Mouse (Mus musculus): Measurements from ENCODE around the gene Fam129c. TPM values are rescaled to one million over a fixed set of nuclear protein-coding genes. Genes with fewer than 3 reads are reported as not detected.

Fam129c gene
- polyA plus RNA-seq, 1 experiment: 8.7 TPM

DNA sequence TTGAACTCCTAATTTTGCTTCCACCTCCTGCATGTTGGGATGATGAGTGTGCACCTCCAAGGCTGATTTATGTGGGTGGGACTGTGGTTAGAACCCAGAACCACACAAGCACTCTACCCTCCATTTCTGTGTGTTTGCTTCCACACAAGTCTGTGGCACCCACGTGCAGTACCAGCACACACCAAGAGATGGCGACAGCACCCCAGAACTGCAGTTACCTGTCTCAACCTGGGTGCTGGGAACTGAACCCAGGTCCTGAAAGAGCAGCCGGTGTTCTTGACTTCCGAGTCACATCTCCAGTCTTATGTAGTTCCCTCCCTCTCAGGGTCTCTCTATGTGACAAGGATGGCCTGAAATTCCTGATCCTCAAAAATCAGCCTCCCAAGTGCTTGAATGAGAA is 33.5 kb upstream of the Fam129c start:
- no peak for DNase-seq (ENCODE audit: low read depth)
- TF ChIP-seq CTCF (IDR thresholded peaks at IDR 0.05; ENCODE audit: borderline replicate concordance, extremely low read depth, insufficient read depth, insufficient read length) (peak; percentile 22; the same call in 1 of the 2 replicates), POLR2A (IDR thresholded peaks at IDR 0.05; ENCODE audit: borderline replicate concordance, extremely low read depth, insufficient read depth, insufficient read length, poor library complexity, severe bottlenecking) (no peak)

GRCm38 (mm10) chr8:71566501-71566900 is 30.9 kb upstream of the Fam129c start, which contains the start of gene Nxnl1:
Gene Nxnl1, minus strand, starts transcription at chr8:71566601.
- DNase-seq (ENCODE audit: low read depth): no peak
- no peak for TF ChIP-seq POLR2A (IDR thresholded peaks at IDR 0.05; ENCODE audit: borderline replicate concordance, extremely low read depth, insufficient read depth, insufficient read length, poor library complexity, severe bottlenecking)
- TF ChIP-seq CTCF (IDR thresholded peaks at IDR 0.05; ENCODE audit: borderline replicate concordance, extremely low read depth, insufficient read depth, insufficient read length): no peak

DNA sequence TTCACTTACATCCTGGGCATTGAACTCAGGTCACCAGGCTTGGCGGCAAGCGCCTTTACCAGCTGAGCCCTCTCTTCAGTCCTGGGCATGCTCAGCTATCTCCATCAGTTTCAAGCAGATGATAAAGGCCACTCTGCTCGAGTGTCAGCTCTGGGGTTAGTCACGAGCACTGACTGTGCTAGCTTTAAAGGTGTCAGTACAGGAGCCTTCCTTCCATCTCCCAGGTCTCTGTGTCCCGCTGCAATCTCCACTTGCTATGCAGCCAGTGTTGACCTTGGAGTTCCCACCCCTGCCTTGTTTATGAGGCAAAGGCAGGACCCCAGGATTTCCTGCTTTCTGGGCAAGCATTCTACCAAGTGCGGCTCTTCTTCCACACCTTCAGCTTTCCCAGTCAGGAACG is 29.9 kb upstream of the Fam129c start:
- no peak for TF ChIP-seq POLR2A (IDR thresholded peaks at IDR 0.05; ENCODE audit: borderline replicate concordance, extremely low read depth, insufficient read depth, insufficient read length, poor library complexity, severe bottlenecking)
- no peak for TF ChIP-seq CTCF (IDR thresholded peaks at IDR 0.05; ENCODE audit: borderline replicate concordance, extremely low read depth, insufficient read depth, insufficient read length)
- DNase-seq (ENCODE audit: low read depth): no peak

DNA sequence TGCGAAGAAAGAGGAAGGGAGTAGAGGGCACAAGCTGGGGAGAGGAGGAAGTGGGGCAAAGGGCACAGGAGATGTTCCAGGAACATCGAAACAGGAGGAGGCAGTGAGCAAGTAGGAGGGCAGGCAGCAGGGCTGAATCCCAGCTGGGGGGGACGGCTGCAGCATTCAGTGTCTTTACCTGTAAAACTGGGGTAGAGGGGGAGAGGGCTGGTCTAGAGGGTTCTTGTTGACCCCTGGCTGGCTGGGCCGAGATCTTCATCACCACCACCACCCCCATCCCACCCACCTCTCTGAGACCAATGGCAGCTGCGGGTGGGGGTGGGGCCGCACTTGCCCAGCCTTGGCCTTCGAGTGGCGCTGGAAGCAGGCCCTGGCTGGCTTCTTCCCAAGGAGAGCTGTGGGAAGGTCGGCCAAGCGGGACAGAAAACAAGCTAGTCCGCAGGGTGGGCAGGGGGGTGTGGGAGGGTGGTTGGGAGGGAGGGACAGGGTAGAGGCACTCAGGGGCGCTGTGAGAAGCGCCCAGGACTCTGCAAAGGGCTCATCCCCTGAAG is 29.0 kb upstream of the Fam129c start, which contains the start of gene Slc27a1:
Slc27a1 (plus strand) TSS at position 496 of the 551 bp plus-strand sequence.
- peak; percentile 88 for DNase-seq (ENCODE audit: low read depth)
- TF ChIP-seq CTCF (IDR thresholded peaks at IDR 0.05; ENCODE audit: borderline replicate concordance, extremely low read depth, insufficient read depth, insufficient read length) (no peak), POLR2A (IDR thresholded peaks at IDR 0.05; ENCODE audit: borderline replicate concordance, extremely low read depth, insufficient read depth, insufficient read length, poor library complexity, severe bottlenecking) (no peak)

DNA sequence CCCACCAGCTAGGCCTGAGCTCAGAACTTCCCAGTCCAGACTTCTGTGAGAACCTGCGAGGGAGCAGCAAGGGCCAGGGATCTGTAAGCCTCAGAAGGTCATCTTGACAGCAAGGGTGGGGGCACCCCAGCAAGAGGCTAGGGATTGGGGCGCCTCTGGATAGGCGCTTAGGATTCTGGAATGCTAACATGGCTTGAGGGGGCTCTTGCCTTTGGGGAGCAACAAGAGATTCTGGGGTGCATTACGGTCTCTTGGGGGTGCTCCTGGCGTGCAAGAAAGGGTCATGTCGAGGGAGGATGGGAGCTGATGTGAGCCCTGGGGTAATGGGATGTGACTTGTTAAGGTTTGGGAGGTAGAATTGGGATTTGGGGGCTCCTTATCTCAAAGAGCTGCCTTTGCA is 28.5 kb upstream of the Fam129c start:
- no peak for TF ChIP-seq POLR2A (IDR thresholded peaks at IDR 0.05; ENCODE audit: borderline replicate concordance, extremely low read depth, insufficient read depth, insufficient read length, poor library complexity, severe bottlenecking)
- no peak for TF ChIP-seq CTCF (IDR thresholded peaks at IDR 0.05; ENCODE audit: borderline replicate concordance, extremely low read depth, insufficient read depth, insufficient read length)
- no peak for DNase-seq (ENCODE audit: low read depth)

- peak; percentile 97 for DNase-seq (ENCODE audit: low read depth)
- TF ChIP-seq CTCF (IDR thresholded peaks at IDR 0.05; ENCODE audit: borderline replicate concordance, extremely low read depth, insufficient read depth, insufficient read length): no peak
- TF ChIP-seq POLR2A (IDR thresholded peaks at IDR 0.05; ENCODE audit: borderline replicate concordance, extremely low read depth, insufficient read depth, insufficient read length, poor library complexity, severe bottlenecking): no peak
Measured at GRCm38 (mm10) chr8:71569366-71570290, 27.8 kb upstream of the Fam129c start.

GRCm38 (mm10) chr8:71570291-71570954 is 27.0 kb upstream of the Fam129c start:
- peak; percentile 99 for DNase-seq (ENCODE audit: low read depth)
- TF ChIP-seq CTCF (IDR thresholded peaks at IDR 0.05; ENCODE audit: borderline replicate concordance, extremely low read depth, insufficient read depth, insufficient read length) (no peak), POLR2A (IDR thresholded peaks at IDR 0.05; ENCODE audit: borderline replicate concordance, extremely low read depth, insufficient read depth, insufficient read length, poor library complexity, severe bottlenecking) (peak; percentile 27; the same call in 1 of the 2 replicates)

- TF ChIP-seq POLR2A (IDR thresholded peaks at IDR 0.05; ENCODE audit: borderline replicate concordance, extremely low read depth, insufficient read depth, insufficient read length, poor library complexity, severe bottlenecking) (no peak), CTCF (IDR thresholded peaks at IDR 0.05; ENCODE audit: borderline replicate concordance, extremely low read depth, insufficient read depth, insufficient read length) (no peak)
- peak; percentile 31 for DNase-seq (ENCODE audit: low read depth)
Measured at GRCm38 (mm10) chr8:71572077-71572476, 25.4 kb upstream of the Fam129c start.

DNA sequence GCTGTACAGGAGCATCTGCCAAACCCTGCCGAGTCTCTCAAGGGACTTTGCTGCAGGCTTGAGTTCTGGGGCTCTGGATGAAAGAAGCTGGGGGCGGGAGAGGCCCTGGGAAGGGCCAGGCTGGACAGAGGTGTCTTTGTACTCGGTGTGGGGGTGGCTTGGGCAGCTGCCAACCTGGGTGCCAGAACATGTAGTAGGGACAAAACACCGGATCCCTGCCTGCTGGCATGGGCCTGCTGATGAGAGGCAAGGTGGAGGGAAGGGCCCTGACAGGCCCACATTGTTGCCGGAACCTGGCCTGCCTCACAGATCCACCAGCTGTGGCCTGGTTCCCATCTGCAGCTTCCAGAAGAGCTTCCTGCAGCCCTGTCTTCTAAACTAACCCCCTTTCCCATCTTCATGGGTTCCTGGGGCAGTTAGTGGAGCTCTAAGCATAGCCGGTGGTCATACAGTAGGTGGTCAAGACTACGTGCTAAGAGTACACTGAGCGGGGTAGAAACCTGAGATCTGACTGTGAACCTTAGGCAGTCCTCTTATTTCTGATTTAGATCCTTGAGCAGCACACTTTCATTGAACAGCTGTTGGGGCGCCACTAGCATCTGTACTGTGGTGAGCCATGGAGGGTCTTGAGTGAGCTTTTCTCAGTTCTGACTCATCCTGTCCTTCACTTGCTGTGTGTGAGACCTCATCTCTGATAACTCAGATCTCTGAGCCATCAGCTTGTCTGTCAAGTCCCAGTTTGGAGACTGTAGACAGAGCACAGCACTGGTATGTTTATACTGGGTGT is 24.4 kb upstream of the Fam129c start:
- TF ChIP-seq POLR2A (IDR thresholded peaks at IDR 0.05; ENCODE audit: borderline replicate concordance, extremely low read depth, insufficient read depth, insufficient read length, poor library complexity, severe bottlenecking) (no peak), CTCF (IDR thresholded peaks at IDR 0.05; ENCODE audit: borderline replicate concordance, extremely low read depth, insufficient read depth, insufficient read length) (no peak)
- DNase-seq (ENCODE audit: low read depth): peak; percentile 95

GRCm38 (mm10) chr8:71574426-71574825 is 23.0 kb upstream of the Fam129c start:
- no peak for TF ChIP-seq POLR2A (IDR thresholded peaks at IDR 0.05; ENCODE audit: borderline replicate concordance, extremely low read depth, insufficient read depth, insufficient read length, poor library complexity, severe bottlenecking)
- TF ChIP-seq CTCF (IDR thresholded peaks at IDR 0.05; ENCODE audit: borderline replicate concordance, extremely low read depth, insufficient read depth, insufficient read length): no peak
- DNase-seq (ENCODE audit: low read depth): no peak

Measured in brain, embryonic 14.5 days (tissue).